Mouse (Mus musculus) kidney, adult 9 months (tissue): Measurements from ENCODE around the gene Tor4a.

Source experiments
- DNase-seq: peaks from one replicate; pipeline ENCODE4 v3.0.0; 2022

Tor4a gene

GRCm38 (mm10) chr2:25168665-25168978 is 28.1 kb downstream of the Tor4a start:
- no peak for DNase-seq

DNA sequence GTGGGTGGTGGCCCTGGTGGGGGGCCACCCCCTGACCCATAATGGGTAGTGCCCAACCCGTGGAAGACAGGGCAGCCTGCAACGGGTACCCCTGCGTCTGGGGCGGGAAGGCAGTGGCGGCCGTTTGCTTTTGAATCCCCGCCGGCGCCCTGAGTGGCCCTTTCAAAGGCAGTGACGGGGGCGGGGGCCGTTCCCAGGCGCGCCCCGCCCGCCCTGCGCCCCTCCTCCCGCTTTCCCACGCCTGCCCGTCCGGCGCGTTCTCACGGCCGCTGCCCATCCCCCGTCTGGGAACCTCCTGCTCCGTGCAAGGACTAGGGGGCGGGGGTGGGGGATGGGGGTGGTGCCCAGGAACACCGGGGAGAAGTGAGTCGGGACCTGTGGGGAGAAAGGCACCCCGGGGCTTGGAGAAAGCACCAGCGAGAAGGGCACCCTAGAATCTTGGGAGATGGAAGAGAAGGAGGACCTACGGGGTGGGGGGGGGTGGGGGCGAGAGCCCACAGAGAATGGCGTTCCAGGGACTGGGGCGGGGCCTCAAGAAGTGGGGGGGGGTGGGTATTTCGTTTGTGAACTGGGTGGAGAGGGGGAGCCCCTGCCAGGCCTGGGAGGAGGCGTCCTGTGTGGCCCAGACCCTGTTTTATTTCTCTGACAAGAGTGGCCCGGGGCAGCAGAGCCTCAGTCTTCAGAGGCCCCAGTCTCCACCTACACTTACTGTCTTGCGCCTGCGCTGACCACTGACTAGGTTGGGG is 28.6 kb downstream of the Tor4a start:
- DNase-seq: peak; percentile 56

DNA sequence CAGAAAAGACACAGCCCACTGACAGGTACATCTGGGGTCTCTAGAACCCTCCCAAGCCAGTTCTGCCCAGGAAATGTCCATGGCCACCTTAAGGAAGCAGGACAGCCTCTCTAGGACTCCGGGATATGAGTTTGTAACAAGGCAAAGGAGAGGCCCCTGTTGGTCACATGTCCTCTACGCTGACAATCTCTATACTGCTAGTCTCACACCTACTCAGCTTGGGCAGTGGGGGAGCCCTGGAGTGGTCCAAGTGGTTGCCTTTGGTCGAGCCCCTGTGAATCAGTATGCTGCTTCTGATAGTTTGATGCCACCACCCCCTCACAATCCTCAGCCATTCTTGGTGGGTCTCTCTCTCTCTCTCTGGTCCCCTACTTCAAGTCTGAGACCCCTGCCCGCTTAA is 29.2 kb downstream of the Tor4a start:
- no peak for DNase-seq

DNA sequence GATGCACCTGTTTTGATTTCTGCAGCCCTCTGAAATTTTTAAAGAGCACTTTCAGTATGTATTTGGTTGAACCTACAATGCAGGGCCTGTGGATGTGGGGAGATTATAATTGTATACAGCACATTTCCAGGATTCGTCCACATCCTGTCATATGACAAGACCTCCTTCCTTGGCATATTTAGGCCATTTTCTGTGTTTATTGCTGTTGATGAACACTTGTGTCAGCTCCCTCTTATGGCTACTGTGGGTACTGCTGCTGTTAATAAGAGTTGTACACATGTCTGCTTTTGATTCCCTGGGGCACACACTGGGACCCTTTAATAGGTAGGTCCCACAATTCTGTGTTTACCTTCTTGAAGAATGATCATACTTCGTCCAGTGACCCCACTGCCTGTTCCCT is 39.0 kb downstream of the Tor4a start:
- DNase-seq: peak; percentile 80

GRCm38 (mm10) chr2:25156990-25157389 is 39.7 kb downstream of the Tor4a start:
- no peak for DNase-seq

- DNase-seq: no peak
Measured at GRCm38 (mm10) chr2:25156177-25156576, 40.5 kb downstream of the Tor4a start.

- DNase-seq: no peak
Measured at GRCm38 (mm10) chr2:25151280-25151956, 45.3 kb downstream of the Tor4a start.

GRCm38 (mm10) chr2:25149643-25150042 is 47.0 kb downstream of the Tor4a start:
- DNase-seq: no peak

DNA sequence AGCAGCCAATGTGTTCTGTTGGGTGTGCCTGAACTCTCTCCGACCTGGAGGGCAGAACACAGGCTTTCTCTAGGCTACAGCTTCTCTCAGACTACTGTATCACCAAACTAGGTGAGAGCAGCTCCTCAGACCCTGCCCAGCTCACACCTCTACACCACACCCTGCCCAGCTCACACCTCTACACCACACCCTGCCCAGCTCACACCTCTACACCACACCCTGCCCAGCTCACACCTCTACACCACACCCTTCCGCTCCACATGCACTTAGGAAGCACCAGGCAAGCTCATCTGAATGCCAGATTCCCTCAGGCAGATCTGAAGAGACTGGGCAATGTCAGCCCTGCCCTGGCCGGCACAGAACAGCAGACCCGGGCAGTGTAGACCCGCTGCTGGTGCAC is 48.8 kb downstream of the Tor4a start:
- DNase-seq: no peak

- no peak for DNase-seq
Measured at GRCm38 (mm10) chr2:25147398-25147797, 49.3 kb downstream of the Tor4a start.

GRCm38 (mm10) chr2:25145346-25145745 is 51.3 kb downstream of the Tor4a start:
- peak; percentile 78 for DNase-seq
